11 mouse cellular contexts compared by ENCODE assay signal in genomic region chr17:45866346-45866745, GRCm38 (mm10).
DNase-seq lines count a peak whose midpoint lies in the region; ATAC-seq and TF ChIP-seq lines count a peak whose summit lies in the region.
"Had no signal": no experiment of that assay in that cellular context is flagged by ENCODE, and none has a peak within 500 bp of the region (broad histone marks: within the 10 kb centered on the region; RNA-seq: fewer than 3 reads in every experiment).

No protein-coding gene starts in this region.

- no peak for TF ChIP-seq POLR2A in lung, adult 2 months (IDR thresholded peaks at IDR 0.05; ENCODE audit: borderline replicate concordance, extremely low read depth, low read depth, low read length)

- no peak overlapping the region for H3K9ac ChIP-seq in lung, embryonic 16.5 days (ENCODE audit: low read length)
- 0 out of 2 replicates have a peak overlapping the region, but pooled peaks have one; percentile 25 for H3K9ac ChIP-seq in heart, embryonic 13.5 days
- H3K9ac ChIP-seq: forebrain, embryonic 12.5 days had no signal

- peaks cover 25% of the 10 kb centered on the region for H3K4me1 ChIP-seq in lung, embryonic 16.5 days (replicated peaks; ENCODE audit: control insufficient read depth, insufficient read depth, low read length)
- H3K4me1 ChIP-seq in lung, adult 2 months (ENCODE audit: control insufficient read depth, insufficient read depth, low read length): no peaks in the 10 kb centered on the region
- H3K4me1 ChIP-seq in heart, embryonic 13.5 days: peaks cover 41% of the 10 kb centered on the region

- peaks cover 4% of the 10 kb centered on the region for H3K27me3 ChIP-seq in lung, embryonic 16.5 days (ENCODE audit: control insufficient read depth, insufficient read depth, low read depth, low read length)
- peaks cover 48% of the 10 kb centered on the region for H3K27me3 ChIP-seq in heart, embryonic 13.5 days (replicated peaks)

- H3K4me2 ChIP-seq in lung, embryonic 16.5 days (ENCODE audit: low read depth, low read length): no peak overlapping the region
- no peak overlapping the region for H3K4me2 ChIP-seq in heart, embryonic 13.5 days
- H3K4me2 ChIP-seq: forebrain, embryonic 12.5 days had no signal

- 29% methylated on average over 10 of the region's 10 CpGs for WGBS in lung, embryonic 16.5 days
- 55% methylated on average over 10 of the region's 10 CpGs for WGBS in lung, adult 2 months
- WGBS in heart, embryonic 13.5 days: 15% methylated on average over 10 of the region's 10 CpGs

- H3K36me3 ChIP-seq in lung, embryonic 16.5 days (ENCODE audit: control insufficient read depth, insufficient read depth, low read length): no peaks in the 10 kb centered on the region
- H3K36me3 ChIP-seq in heart, embryonic 13.5 days: no peaks in the 10 kb centered on the region
- H3K36me3 ChIP-seq: forebrain, embryonic 12.5 days had no signal

- H3K9me3 ChIP-seq in lung, embryonic 16.5 days (ENCODE audit: control insufficient read depth, low read length): no peaks in the 10 kb centered on the region
- H3K9me3 ChIP-seq in heart, embryonic 13.5 days: peaks cover 10% of the 10 kb centered on the region; the same call in 1 of the 2 replicates
- H3K9me3 ChIP-seq: forebrain, embryonic 12.5 days had no signal

- H3K27ac ChIP-seq in lung, embryonic 16.5 days (ENCODE audit: low read length): peak overlapping the region; percentile 75
- H3K27ac ChIP-seq in heart, embryonic 13.5 days (replicated peaks): 0 out of 2 replicates have a peak overlapping the region, but pooled peaks have one; percentile 14
- H3K27ac ChIP-seq: forebrain, embryonic 12.5 days had no signal

- peak; percentile 79 for ATAC-seq in lung, embryonic 16.5 days (ENCODE audit: low read depth)
- no peak for ATAC-seq in heart, embryonic 13.5 days (ENCODE audit: extremely low read depth, insufficient number of reproducible peaks, low FRiP score, low TSS enrichment)

- no peak for TF ChIP-seq CTCF in lung, adult 2 months (IDR thresholded peaks at IDR 0.05; ENCODE audit: insufficient read depth, low read length)

- peak; percentile 60 to 75 for DNase-seq in heart, adult 18-20 months
- no peak for DNase-seq in heart, adult 8-10 months (ENCODE audit: low spot score)
- DNase-seq in lung, adult 2 months: no peak
- peak; percentile 51 for DNase-seq in skeletal muscle tissue, adult 2 months (ENCODE audit: low read depth, low spot score)
- no peak for DNase-seq in thymus, postnatal 10 days (ENCODE audit: low spot score in 2 of 2)
- no peak for DNase-seq in thymus, adult 18-20 months
- DNase-seq: layer of hippocampus, adult 9-11 months; thymus, postnatal 25 days had no signal

- H3K4me3 ChIP-seq in lung, embryonic 16.5 days (ENCODE audit: low read length): no peak overlapping the region
- no peak overlapping the region for H3K4me3 ChIP-seq in lung, adult 2 months (replicated peaks; ENCODE audit: extremely low read depth, low read depth, low read length)
- no peak overlapping the region for H3K4me3 ChIP-seq in heart, embryonic 13.5 days
- H3K4me3 ChIP-seq: forebrain, embryonic 12.5 days had no signal

Comparison
In these comparisons a context has a peak if more than half of its experiments do, and no peak if none do; other contexts are left out.
1. DNase-seq: peak in heart, adult 18-20 months (2 of 2) and skeletal muscle tissue, adult 2 months (single experiment); none in heart, adult 8-10 months (single experiment), lung, adult 2 months (single experiment), thymus, postnatal 10 days (0 of 2) and thymus, adult 18-20 months (0 of 2).